Mouse (Mus musculus): ENCODE measurements around the gene Mlh1. TPM values are rescaled to one million over a fixed set of nuclear protein-coding genes. Genes with fewer than 3 reads are reported as not detected.

Mlh1 gene
- total RNA-seq, 2 experiments from 2014 or later, result 27.3 to 30.9 TPM

DNA sequence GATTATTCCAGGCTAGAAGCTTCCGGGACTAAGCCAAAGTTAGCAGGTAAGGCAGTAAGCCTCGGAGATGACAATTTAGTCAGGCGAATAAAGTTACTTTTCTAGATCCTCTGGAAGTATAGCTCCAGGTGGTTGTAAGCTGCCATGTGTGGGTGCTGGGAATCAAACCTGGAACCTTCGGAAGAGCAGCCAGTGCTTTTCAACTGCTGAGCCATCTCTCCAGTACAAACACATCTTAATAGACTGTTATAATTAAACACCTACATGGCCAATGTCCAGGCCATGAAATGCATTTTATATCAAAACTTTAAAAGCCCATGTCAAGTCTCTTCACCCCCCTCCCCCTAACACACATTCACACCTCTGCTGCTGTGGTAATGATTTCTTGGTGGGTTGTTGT lies 16.4 kb upstream of the Mlh1 start:
- ATAC-seq (ENCODE audit: poor library complexity, severe bottlenecking), result no peak

DNA sequence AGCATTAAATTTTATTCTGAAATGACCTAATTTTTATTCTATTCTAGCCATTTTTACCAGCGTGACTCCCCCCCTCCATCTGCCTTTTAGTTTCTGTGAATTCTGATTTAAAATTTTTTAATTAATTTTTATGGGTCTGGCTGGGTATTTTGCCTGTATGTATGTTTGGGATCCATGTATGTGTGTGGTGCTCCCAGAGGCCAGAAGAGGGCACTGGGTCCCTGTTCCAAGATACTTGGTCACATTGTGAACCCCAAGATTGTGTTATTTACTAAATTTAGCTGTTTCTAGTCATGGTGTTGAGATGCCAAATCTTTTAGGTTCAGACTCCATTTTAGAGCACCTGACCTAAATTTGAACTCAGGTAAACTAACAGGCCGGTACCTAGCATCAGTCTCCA lies 14.9 kb upstream of the Mlh1 start:
- ATAC-seq (ENCODE audit: poor library complexity, severe bottlenecking), result no peak

DNA sequence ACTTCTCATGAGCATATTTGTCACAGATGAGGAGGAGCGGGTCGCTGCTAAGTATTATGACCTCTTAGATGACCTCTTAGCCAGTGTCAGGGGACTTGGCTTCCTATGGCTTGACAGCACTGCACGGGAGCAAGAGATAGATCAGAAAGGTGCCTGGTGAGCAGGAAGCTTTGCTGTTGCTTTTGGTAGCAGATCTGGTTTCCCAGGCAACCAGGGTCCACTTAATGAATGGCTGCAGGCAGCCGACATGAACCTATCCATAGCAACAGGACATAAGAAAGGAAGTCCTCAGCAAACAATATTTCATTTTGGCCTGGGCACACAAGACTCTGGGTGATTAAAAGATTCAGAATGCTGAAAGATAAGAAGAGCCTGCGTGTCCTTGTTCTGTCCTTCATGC lies 14.1 kb upstream of the Mlh1 start:
- ATAC-seq (ENCODE audit: poor library complexity, severe bottlenecking), result no peak

DNA sequence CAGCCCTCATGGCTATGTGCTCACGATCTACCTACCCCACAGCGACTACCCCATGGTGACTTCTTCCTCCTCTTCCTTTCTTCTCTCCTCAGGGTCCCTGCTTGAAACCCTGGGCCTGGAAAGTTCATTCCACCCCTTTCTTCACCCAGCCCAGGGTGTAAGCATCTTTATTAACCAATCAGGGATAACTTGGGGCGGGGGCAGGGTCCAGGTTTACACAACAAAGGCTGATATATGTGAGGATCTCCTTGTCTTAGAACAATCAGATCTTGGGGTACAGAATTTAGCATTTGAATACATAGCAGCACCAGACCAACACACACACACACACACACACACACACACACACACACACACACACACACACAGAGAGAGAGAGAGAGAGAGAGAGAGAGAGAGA lies 13.5 kb upstream of the Mlh1 start:
- no peak for ATAC-seq (ENCODE audit: poor library complexity, severe bottlenecking)

DNA sequence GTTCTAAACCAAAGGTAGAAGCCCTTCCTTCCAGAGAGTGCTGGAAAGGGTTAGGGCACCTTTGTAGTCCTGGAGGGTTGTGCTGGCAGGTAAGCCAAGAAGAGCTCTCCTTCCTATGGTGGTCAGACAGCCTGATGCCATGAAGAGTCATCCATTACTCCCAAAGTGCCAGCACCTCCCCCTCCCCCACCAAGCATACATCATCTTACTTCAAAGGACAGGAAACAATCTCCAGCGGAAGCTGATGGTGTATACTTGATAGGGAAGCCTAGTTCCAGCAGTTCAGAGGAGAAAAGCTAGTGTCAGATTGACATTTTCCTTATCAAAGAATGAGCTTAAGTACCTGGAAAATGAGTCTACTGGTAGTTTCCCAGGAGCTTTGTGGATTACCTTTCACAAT lies 3.6 kb upstream of the Mlh1 start:
- no peak for ATAC-seq (ENCODE audit: poor library complexity, severe bottlenecking)

DNA sequence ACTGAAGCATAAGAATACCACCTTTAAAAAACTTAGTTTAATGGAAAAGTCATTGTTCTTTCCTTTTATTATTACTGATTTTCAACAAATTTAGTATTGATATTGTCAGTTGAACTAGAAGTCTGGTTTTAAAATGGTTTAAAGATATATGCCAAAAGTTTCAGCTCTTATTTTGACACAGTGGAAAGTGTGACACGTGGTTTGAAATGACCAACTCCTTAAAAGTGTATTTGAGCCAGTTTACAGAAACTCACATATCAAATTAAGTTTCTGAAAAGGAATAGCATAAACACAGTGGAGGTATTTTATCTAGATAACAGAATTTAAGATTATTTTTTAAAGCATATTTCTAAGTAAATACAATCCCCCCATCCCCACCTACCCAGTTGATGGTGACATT lies 2.4 kb upstream of the Mlh1 start:
- ATAC-seq (ENCODE audit: poor library complexity, severe bottlenecking), result no peak

DNA sequence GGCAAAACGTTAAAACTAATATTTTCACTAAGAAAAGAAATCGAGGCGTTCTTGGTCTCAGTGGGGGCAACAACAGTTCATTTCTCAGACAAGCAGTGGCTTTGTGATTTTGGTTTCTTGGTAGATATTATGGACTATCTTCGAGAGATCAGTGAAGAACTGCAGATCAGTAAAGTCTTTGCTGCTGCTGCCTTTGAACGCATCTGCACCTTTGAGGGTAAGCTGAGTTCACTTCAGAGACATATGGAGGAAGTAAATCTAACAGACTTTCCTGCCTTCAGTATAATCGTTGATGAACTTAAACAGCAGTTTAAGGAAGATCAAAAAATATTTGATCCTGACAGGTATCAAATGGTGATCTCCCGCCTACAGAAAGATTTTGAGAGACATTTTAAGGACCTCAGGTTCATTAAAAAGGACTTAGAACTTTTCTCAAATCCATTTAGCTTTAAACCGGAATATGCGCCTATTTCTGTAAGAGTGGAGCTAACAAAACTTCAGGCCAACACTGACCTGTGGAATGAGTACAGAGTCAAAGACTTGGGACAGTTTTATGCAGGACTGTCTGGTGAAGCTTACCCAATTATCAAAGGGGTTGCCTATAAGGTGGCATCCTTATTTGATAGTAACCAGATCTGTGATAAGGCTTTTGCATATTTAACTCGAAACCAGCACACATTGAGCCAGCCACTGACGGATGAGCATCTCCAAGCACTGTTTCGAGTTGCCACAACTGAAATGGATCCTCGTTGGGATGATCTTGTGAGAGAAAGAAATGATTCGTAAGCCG lies 1.6 kb upstream of the Mlh1 start:
- no peak for ATAC-seq (ENCODE audit: poor library complexity, severe bottlenecking)

DNA sequence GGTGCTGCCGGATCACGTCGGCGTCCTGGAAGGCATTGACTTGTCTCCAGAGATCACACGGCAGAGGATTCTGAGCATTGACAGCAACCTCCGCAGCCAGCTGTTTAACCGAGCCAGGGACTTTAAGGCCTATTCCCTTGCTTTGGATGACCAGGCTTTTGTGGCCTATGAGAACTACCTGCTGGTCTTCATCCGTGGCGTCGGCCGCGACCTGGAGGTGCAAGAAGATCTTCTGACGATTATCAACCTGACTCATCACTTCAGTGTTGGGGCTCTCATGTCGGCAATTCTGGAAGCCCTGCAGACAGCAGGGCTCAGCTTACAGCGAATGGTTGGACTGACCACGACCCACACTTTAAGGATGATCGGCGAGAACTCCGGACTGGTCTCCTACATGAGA lies 765 bp upstream of the Mlh1 start:
- no peak for ATAC-seq (ENCODE audit: poor library complexity, severe bottlenecking)

DNA sequence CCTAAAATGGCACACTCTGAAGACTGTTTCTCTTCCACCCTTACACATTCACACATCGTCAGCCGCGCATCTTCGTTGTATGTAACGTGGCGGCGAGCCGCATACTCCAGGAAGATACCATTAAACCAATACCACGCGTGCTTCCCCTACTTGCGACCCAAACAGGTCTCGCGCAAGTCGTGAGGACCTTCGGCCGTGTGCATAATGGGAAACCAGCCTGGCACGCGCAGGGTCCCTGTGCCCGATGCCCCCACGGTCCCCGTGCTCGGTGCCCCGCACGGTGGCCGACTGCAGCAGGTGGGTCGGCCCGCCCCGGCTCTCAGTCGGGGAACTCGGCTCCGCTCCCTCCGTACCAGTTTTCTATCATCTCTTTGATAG lies 546 bp downstream of the Mlh1 start:
- peak; percentile 31 for ATAC-seq (ENCODE audit: poor library complexity, severe bottlenecking)

DNA sequence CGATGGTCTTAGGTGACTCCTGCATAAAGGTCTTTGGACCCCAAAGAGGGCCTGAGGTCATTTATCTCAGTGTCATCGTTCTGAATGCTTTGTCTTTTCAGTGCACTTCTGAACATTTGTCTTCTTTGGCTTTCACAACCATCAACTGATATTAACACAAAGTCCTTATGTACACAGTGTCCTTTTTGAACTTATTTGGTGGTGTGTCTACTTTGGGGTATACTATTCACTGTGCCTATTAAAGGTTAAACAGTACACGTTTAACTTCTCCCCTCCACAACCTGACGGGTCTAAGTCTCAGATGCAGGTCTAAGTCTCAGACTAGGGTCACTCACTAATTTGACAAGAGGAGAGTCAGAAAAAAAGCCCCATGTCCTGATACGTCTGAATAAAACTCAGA lies 985 bp downstream of the Mlh1 start:
- ATAC-seq (ENCODE audit: poor library complexity, severe bottlenecking), result no peak

DNA sequence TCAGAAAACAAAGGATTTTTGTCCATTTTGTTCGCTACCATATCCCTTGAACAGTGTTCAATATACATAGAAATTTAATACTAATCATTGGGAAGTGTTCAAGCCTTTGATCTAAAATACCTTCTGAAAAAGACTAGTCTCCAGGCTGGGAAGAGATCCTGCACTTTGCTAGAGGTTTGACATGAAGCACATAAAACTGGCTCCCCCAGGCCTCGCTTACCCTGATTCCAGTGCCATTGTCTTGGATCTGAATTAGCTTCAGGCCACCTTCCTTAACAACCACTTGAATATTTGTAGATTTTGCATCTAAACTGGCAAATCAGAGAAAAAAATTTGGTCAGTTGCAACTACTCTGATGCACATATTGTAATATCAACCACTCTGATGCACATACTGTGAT lies 3.6 kb downstream of the Mlh1 start:
- no peak for ATAC-seq (ENCODE audit: poor library complexity, severe bottlenecking)

DNA sequence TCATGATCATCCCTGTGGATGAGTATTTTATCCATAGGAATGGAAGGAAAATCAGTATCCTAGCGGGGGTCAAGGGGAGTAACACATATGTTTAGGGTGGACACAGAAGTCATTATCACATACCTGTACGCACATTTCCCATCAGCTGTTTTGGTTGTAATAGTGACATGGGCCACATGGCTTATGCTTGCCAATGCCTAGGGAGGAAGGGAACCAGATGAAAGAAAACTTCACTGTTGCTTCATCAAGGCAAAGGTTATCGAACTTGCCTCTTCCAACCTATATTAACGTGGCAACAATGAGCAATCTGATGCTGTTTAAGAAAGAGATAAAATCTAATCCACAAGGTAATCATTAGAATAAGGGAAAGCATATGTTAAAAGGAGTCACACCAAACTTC lies 10.2 kb downstream of the Mlh1 start:
- no peak for ATAC-seq (ENCODE audit: poor library complexity, severe bottlenecking)

DNA sequence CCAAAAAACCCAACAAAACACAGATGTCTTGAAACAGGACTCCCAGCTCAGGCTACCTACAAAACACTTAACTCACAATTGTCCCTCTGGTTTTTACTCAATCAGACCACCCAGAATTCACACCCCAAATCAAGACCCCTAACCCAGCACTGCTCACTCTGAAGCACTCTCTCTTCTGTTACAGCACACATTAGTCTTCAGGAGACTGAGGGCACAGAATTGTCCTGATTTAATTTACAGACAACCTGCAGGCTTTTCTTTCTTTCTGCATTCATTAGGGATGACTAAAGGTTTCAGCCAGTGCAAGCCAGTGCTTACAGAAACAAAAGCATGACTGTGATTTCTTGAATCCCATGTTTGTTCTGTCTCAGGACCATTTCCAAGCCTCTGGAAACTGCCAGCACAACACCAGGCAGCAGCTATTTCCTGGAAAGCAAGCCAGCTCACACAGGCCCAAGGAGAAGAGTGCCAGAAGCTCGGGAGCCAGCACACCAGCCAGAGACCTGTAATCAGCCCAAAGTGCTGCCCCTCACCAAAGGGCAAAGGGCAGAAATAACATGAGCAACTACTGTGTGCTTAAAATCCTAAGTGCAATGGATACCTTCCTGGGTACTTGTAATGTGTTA lies 11.1 kb downstream of the Mlh1 start:
- ATAC-seq (ENCODE audit: poor library complexity, severe bottlenecking), result no peak

DNA sequence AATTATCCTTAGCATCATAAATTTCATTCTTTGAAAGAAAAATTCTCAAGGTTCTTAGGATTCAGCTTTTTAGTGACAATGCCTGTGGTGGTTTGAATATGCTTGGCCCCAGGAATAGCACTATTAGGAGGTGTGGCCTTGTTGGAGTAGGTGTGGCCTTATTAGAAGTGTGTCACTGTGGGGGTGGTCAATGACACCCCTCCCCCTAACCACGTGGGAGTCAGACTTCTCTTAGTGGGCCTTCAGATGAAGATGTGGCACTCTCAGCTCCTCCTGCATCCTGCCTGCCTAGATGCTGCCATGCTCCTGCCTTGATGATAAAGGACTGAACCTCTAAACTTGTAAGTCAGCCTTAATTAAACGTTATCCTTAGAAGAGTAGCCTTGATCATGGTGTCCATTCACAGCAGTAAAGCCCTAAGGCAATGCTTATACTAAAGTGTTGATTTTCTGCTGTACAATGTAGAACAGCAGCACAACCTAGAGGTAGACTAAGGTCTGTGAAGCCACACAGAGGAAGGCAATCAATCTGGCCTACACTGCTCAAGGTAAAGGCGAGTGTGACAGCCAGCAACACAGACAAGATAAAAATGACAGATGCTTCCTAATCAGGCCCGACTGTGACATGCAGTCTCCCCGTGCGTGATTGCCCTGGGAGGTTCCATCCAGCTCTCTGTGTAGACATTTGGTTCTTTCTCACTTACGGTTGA lies 19.3 kb downstream of the Mlh1 start:
- no peak for ATAC-seq (ENCODE audit: poor library complexity, severe bottlenecking)

DNA sequence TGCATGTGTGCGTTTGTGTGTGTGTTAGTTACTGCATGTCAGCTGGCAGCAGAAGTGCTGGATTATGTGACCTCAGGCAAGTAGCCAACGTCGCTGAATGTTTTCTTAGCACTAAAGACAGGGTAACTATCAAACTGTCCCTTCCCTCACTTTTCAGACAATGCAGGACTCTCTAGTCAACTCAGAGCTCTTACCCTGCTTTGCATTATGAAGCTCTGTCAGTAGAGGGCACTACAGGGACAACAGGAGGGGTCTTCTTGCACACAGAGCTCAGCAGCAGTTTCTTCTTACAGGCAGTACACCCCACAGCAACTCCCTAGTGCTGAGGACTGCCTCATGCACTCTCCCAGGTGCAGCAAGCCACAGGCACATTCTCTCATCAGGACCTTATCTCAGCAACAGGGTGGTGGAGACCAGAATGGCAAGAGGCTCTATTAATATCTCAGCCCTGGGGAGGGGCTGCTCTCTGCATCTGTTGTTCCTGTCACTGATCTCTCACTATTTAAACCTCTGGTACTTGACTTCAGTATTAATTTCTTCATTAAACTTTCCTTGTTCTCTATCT lies 23.8 kb downstream of the Mlh1 start:
- no peak for ATAC-seq (ENCODE audit: poor library complexity, severe bottlenecking)

DNA sequence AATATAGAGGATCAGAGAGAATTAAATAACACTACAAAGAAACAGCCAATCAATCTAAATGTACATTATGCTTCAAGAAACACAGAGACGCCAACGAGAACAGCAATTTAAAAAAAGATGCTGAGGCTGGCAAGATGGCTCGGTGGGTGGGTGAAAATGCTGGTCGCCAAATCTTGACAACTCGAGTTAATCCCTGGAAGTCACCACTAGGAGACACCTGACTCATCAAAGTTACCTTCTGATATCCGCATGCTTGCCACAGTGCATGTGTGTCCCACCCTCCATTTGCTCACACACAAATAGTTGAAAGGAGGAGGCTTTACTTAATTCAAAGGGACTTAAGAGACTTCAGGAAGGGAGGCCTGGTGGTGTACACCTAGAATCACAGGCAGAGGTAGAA lies 26.0 kb downstream of the Mlh1 start:
- no peak for ATAC-seq (ENCODE audit: poor library complexity, severe bottlenecking)

DNA sequence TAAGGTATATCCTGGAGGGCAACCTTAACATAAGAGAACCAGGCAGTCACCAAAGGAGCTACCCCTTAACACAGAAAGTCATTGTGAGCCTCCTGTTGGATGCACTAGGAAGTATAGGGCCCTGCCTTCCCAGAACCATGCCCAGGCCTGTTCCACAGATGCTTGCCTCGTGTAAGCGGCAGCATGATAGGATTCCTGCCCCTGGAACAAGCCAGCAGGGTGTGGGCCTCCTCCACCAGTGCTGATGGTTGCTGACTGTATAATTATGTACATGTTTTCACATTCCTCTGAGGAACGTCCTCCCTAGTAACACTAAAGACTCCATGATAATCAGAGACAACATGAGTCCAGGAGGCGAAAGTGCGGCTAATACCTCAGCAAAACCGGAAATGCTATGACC lies 28.2 kb downstream of the Mlh1 start:
- no peak for ATAC-seq (ENCODE audit: poor library complexity, severe bottlenecking)

DNA sequence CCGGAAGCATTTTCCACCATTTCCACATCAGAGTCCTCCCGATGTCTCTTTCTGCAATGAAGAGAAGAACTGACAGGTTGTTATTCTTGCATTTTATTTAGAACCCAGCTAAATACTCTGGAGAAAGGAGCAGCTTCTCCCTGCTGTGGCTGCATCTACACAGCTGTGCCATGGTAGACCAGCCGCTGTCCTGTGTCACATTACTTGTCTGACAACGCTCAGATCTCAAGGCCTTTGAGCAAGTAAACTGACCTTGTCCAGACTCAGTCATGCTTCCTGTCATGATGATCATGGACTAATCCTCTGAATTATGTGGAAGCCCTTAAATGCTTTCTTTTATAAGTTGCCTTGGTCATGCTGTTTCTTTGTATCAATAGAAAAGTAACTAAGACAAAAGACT lies 31.8 kb downstream of the Mlh1 start:
- ATAC-seq (ENCODE audit: poor library complexity, severe bottlenecking), result no peak

DNA sequence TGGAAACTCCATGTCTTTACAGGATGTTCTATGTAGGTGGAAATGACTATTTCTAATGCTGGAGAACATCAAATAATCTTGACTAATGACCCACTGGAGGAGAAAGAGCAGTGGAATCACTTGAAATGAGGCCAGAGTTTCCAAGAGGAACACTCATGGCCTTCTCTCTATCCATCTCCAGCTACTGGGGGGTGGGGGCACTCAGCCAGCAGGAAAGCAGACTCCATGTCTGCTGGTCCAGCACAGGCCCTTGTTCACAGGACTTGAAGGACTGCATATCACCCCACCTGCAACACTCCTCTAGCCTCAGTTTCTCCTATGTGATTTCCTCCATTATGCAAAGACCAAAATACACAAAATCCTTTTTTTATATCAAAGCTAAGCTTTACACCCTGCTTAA lies 33.9 kb downstream of the Mlh1 start:
- no peak for ATAC-seq (ENCODE audit: poor library complexity, severe bottlenecking)

DNA sequence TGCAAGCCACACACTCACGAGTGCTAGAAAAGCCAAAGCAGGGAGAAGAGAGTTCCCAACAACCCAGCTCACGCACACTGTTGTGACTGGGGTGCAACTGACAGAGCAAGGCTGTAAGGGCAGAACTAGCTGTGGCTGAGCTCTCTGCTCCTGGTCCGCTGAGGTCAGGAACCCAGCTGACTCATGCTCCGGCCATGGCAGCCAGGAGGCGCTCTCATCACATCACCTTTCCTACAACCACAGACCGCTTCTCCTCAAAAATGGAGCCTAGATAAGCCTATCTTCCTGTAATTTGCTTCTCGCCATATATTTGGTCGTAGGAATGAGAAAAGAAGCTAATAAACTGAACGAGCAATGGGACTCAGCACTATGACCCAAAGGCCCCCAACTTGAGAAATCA lies 36.9 kb downstream of the Mlh1 start:
- ATAC-seq (ENCODE audit: poor library complexity, severe bottlenecking), result no peak

DNA sequence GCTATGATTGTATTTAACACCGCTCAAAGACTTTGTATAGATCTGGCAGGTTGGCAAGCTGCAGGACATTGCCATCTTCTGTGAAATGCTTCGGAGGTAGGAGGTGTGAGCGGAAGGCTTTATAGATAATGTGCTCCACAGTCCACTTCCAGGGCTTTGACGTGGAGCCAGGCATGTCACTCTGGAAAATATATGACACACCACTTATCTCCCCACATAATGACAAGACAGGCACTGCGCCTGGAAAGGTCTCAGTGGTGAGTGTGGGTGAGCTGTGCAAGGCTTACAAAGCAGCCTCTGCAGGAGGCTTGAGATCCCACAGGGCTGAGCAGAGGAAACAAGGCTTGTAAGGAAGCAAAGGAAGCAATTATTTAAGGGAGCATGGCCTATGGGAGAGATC lies 43.1 kb downstream of the Mlh1 start:
- no peak for ATAC-seq (ENCODE audit: poor library complexity, severe bottlenecking)

DNA sequence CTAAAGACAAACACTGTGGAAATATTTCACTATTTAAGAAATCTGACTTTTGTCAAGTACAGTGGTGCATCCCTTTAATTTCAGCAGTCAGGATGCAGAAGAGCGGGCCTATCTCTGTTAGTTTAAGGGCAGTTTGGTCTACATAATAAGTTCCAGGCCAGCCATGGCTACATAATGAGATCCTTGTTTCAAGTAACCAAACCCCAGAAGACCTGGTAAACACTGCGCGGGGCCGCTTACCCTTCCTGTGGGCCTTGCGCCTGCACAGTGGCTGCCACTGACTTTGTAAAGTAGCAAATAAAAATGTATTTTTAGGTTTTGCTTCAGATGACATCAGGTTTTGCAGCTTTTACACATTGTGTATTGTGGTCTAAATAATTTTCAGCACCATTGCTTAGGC lies 48.2 kb downstream of the Mlh1 start:
- no peak for ATAC-seq (ENCODE audit: poor library complexity, severe bottlenecking)

Data from megakaryocyte, adult 5-6 weeks (primary cell).